Mouse (Mus musculus): ENCODE measurements around the gene A830018L16Rik. TPM values are rescaled to one million over a fixed set of nuclear protein-coding genes. Genes with fewer than 3 reads are reported as not detected.
A peak's percentile ranks its signal among the peaks of the same experiment; 100 is the strongest.
"Not testable (repeated sequence)": the region's sequence is repeated elsewhere in the genome, so short reads cannot be mapped to it uniquely, and the experiment has no call there.

The A830018L16Rik gene
- total RNA-seq (2021) = under 1 TPM; 0.17 to 0.22 TPM

DNA sequence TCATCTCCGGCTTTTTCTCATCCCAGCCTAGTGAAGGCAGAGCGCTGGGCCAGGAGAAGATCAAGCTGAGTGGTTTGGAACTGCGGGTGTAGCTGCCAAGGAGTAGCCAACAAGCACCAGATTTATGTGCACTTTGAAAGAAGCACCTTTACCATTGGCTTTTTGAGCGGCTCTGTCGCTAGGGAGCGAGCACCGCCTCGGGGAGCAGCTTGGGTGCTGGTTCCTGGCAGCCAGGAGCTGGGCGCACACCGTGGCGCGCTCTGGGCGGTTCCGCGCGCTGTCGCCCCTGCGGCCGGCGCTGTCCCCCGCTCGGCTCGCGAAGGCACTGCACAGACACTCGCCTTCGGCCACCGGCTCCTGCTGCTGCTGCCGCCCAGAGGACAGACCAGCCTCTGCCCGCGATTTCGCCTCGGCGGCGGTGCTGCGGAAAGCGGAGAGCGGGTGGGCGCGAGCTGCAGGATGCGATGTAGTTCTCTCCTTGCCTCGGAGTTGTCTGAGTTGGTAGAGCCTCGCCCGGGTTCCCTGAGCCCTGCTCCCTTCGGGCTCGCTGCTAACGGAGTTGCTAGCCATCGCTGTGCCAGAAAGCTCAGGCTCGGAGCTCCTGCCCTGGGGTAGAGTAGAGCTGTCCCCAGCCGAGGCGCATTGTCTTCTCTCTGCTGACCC is at the start of gene A830018L16Rik:
TSS of gene A830018L16Rik (plus strand) at position 212 of the 663 bp plus-strand sequence.
- intact Hi-C loops (cut with DNase I) = loop anchor here (2.0 kb wide), 1 partner anchor 179 kb away; no protein-coding TSS in a partner anchor
- DNase-seq = peak; percentile 51 to 55

DNA sequence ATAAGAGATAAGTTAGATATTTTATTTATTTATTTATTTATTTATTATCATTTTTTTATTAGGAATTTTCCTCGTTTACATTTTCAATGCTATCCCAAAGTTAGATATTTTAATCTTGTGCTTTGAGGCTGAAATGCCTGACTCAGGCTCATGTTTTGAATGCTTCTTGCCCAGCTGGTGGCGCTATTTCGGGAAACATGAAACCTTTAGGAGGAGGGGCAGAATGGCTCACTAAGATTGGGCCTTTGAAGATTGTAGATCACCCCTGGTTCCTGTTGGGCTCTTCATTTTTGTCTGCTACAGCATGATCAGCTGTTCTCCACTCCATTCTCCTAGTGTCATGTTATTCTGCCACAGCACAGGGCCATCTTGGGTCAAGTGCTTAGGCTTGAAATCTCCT is 28.1 kb upstream of the A830018L16Rik start:
- DNase-seq = no peak
- intact Hi-C loops (cut with DNase I) = no loop called here

DNA sequence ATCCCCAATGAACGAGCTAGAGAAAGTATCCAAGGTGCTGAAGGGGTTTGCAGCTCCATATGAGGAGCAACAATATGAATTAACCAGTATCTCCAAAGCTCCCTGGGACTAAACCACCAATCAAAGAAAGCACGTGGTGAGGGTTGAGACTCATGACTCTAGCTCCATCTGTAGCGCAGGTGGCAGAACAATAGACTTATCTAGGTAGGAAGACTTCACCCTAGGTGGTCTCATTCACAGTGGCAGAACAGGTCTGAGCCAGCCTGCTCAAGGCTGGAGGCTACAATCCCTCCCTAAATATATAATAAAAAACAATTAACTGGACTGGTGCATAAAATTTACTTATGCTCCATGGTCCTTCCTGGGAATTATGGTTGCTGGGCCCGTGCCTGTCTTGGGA is 18.5 kb upstream of the A830018L16Rik start:
- no peak for DNase-seq
- intact Hi-C loops (cut with DNase I) = no loop called here

DNA sequence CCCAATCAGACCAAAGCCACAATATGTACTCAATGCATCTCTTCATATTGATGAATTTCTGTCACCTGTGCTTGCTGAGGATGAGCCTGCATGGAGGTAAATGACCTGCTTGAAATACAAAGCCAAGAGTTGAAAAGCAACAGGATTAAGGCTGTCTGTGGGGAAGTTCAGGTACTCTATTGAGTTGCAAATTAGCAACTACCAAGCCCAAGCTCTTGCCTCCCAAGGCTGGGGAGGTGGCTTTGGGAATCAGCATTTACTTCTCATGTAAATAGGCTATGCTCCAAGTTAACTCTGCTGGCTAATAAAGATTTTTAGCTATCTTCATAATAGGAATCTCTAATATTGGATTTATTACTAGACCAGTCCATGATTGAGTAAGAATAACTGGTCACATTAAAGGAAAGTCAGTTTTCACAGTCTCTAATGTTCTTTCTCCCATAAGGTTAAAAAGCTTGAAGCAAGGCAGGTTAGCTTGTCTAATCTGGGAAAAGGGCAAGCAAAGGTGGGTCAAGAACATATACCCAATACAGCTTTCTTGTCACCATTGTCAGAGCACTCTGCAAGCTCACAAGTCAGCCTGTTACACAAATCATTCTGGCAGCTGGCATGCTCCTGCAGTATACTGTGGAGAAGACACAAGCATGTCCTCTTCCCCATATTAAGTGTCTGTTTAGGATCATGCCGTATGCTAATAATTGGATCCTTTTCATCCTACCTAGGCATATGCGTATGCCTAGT is 17.7 kb upstream of the A830018L16Rik start:
- intact Hi-C loops (cut with DNase I) = no loop called here
- DNase-seq = no peak

DNA sequence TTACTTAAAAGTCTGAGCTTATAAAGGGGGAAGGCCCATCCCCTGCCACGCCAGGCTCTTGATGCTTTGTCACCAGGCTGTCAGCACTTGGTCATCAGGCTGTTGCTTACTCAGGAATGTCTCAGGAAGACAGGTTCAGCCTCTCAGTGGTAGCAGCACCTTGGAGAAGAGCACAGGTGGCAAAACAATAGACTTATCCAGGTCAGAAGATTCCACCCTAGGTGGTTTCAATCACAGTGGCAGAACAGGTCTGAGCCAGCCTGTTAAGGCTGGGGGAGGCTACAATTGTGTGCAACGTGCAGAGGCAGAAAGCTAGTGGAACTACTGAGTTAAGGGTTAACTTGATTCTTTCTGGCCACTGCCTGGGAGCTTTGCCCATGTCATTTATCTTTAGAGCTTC is 12.7 kb upstream of the A830018L16Rik start:
- intact Hi-C loops (cut with DNase I) = no loop called here
- DNase-seq = no peak

DNA sequence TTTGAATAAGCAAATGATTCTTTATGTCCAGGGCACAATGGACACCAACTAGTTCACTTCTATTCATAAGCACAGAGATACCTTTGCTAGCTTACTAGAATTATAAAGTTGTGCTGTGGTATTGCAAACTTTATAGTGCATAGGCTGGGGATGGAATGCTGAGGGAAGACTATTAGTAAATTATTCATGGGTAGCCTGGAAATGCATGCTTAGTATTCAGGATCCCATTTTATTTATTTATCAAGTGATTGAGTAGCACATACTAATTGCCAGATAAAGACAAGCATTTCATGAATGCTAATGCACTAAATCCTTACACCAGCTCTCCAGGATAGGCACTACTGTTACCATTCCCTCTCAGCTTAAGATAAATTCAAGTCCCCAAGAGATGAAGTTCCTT is 8.4 kb upstream of the A830018L16Rik start:
- DNase-seq = no peak
- intact Hi-C loops (cut with DNase I) = no loop called here

DNA sequence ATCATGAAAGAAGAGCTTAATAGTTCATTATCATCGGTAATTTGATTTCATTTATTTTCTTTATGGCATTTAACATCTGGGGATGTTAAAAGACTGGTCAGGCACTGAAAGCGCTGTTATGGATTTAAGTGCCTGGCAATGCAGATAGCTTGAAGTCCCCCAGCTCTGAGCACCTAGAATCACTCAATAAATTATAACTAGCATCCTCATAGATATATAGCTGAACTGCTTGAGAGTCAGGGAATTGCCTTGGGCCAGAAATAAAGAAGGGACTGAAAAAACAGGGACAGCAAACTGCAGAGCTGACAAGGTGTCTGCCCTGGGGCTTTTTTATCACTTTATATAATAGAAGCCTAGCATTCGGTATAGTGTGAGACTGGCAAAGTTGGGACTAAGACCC is 7.9 kb upstream of the A830018L16Rik start:
- intact Hi-C loops (cut with DNase I) = no loop called here
- DNase-seq = no peak

DNA sequence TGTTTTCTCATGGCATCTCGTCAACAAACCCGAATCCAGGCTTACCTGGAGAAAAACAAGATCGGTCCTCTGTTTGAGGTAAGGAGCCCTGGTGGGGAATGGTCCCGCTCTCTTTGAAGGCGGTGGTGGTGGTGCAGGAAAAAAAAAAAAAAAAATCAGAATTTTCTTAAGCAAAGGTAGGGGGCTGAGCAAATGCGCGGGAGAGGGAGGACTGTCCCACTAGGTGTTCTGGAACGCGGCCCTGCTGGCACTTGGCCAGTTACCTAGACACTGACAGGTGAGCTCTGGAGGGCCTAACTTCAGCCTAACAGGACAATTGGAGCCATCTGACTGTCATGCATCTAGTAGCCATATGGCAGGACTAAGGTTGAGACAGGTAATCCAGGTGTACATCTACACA is 655 bp downstream of the A830018L16Rik start:
- no peak for DNase-seq
- intact Hi-C loops (cut with DNase I) = loop anchor here (2.0 kb wide), 1 partner anchor 180 kb away; no protein-coding TSS in a partner anchor

DNA sequence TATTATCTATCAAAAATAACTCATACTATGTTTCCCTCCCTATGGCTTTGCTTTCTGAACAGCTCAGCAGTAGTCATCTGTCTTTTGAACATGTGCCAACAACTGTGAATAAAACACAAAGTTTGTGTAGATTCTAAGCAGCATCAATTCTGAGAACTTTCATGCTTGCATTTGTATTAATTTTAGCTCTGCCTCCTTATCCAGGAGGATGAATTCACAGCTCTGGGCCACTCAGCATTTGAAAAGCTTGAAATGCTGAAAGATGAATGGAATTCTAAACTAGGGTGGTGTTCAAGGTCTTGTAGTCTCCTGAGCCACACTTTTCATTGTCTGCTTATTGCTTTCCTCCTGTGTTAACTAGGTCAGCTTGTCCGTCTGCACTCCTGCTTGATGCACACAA is 13.4 kb downstream of the A830018L16Rik start:
- intact Hi-C loops (cut with DNase I) = no loop called here
- DNase-seq = no peak

DNA sequence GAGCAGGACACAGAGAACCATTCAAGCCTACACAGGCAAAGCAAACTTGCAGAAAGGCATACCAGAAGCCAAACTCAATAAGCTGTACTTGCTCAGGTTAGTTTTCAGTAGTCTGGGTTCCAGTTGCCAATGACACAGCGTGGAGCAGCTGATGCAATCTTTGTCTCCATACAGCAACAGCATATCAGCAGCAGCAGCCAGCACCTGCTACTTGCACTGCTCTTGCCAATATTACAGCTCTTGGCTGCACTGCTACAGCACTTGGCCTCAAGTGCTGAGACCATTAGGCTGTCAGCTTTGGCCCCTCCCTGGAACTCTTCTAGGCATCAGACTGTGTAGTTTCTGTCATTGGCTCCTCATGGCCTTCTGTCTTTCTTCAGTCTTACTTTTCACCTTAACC is 44.4 kb downstream of the A830018L16Rik start:
- peak; percentile 25 to 57 for DNase-seq
- intact Hi-C loops (cut with DNase I) = no loop called here

DNA sequence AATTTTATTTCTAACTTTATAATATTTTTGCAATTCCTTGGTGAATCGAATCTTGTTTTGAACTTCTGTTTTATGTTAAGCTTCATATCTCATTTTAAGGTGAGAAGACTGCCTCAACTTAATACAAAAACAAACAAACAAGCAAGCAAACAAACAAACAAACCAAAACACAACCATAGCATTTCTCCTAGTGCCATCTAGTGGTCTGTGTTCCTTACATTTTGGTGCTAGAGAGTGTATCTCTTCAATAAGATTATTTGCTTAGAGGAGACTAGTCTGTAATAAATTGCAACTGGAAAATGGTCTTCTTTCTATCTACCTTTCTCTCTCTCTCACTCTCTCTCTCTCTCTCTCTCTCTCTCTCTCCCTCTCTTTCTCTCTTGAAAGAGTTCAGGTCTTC is 52.4 kb downstream of the A830018L16Rik start:
- DNase-seq = no peak
- intact Hi-C loops (cut with DNase I) = loop anchor here (5.0 to 10.0 kb wide), 2 partner anchors 232 to 314 kb away; no protein-coding TSS in a partner anchor

DNA sequence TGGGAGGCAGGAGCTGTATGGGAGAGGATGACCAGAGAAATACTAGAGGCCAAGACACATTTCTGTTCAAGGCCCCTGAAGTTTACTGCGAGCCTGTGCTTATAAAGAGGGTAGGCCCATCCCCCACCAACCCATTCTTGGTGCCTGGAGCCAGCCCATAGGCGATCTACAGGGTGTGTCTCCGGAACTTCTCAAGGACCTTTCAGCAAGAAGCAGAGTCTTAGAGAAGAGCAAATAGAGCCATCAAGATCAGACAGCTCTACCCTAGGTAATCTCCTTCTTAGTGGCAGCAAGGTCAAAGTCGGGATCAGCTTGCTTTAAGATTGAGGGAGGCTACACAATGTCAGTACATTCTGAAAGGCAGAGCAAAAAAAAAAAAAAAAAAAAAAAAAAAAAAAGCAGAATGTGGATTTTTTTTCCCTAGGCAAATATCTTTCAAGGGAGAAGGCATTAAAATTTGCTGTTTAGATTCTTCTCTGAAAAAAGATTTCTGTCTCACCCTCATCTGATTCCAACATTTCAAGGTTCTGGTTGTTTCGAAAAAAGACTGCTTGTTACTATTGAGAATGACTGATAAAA is 53.2 kb downstream of the A830018L16Rik start:
- intact Hi-C loops (cut with DNase I) = loop anchor here (5.0 to 10.0 kb wide), 2 partner anchors 232 to 315 kb away; no protein-coding TSS in a partner anchor

DNA sequence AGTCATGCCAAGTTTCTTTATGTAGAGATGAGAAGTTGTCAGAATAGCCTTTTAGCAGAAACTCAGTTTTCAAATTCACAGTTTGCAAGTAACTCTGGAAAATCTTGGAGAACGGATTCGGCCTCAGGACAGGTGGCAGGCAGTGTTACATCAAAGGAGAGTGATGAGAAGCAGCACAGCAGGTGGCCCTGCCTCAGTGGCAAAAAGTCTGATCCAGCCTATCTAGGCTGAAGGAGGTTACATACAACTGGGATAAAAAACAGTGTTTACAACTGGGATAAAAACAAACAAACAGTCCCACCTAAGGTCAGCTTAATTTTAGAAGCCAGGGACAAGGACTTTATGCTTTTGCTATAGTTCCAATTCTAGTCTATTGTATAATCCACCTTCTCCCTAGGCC is 79.0 kb downstream of the A830018L16Rik start:
- DNase-seq = no peak
- intact Hi-C loops (cut with DNase I) = no loop called here

More for the DNA sequence above, 53.2 kb downstream of the A830018L16Rik start:
- DNase-seq = no peak

DNA sequence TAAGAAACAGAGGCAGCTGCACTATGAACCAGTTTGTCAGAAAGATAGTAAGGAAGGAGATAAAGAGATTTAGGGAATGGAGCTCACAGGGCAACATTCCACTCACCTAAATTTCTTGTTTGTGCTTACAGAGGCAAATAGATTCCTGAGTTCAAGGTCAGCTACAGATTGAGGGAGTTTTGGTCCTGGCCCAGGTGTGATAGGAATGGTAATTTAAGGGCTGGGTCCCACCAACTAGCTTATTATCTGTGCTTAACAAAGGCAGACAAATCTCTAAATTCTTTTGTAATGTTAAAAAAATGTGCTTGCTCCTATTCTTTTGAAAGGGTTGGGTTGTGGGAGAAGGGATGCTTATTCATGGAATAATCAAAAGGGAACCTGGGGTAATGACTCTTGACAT is 87.7 kb downstream of the A830018L16Rik start:
- no peak for DNase-seq
- intact Hi-C loops (cut with DNase I) = no loop called here

DNA sequence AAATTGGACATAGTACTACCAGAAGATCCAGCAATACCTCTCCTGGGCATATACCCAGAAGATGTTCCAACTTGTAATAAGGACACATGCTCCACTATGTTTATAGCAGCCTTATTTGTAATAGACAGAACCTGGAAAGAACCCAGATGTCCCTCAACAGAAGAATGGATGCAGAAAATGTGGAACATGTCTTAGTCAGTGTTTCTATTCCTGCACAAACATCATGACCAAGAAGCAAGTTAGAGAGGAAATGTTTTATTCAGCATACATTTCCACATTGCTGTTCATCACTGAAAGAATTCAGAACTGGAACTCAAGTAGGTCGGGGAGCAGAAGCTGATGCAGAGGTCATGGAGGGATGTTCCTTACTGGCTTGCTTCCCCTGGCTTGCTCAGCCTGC is 135.9 kb downstream of the A830018L16Rik start:
- DNase-seq; intact Hi-C loops (cut with DNase I): not testable (repeated sequence)

DNA sequence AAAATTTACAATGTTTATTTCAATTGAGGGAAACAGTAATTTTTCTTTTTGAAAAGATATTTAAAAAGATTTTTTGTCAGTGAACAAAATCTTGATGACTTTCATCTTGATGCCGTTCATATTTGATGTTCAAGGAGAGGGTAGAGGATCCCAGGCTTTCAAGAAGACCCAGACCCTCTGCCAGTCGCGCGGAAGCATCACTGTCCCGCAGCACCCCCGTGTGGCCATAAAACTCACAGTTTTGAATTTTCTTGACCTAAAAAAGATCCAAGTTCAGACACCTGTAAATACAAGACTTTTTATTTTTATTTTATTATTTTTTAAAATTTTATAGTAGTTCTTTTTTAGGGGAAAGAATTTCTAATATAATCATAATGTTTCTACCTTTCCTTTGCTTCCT is 151.4 kb downstream of the A830018L16Rik start:
- peak in 1 of 2 experiments; percentile 4 for DNase-seq
- intact Hi-C loops (cut with DNase I) = loop anchor here (5.0 kb wide), 2 partner anchors 408 to 728 kb away; no protein-coding TSS in a partner anchor

DNA sequence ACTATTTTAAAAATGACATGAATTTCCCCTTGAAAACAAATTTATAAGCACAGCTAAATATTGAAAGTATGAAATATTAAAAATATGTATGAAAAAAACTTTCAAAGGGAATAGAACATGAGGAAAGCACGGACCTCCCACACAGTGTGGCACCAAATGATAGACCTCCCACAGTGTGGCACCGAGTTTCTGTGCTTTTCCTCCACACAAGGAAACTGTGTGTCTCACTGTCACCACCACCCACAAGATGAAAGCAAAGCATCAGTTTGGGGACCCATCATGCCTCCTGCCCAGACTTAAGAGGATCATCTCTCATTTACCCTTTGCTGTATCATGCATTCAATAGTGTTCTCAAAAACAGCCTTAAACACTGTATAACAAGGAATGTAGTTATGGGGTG is 152.8 kb downstream of the A830018L16Rik start:
- no peak for DNase-seq
- intact Hi-C loops (cut with DNase I) = loop anchor here (5.0 kb wide), 2 partner anchors 409 to 729 kb away; no protein-coding TSS in a partner anchor

DNA sequence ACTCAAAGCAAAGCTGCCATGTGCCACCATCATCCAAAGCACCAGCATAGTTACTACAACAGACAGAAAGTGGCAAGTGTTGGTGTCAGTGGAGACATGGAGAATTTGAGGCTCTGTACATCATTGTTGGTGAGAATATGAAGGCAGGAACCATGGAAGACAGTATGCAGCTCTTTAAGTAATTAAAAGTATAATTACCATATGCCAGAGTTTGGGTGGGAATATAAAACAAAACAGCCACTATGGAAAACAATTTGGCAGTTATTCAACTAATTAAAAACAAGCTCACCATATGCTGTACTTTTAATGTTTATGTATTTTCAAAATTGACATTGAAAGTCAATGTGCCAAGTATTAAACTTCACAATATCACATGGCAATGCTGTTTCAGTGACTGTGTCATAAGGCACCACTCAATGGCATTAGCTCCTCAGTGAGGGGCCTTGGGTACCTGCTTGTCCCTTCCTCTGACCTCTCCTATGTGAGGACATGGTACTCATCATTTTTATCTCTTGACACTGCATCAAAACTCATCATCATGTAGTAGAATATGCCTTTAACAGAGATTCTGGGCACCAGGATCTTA is 153.5 kb downstream of the A830018L16Rik start:
- DNase-seq = no peak
- intact Hi-C loops (cut with DNase I) = loop anchor here (5.0 kb wide), 2 partner anchors 410 to 730 kb away; no protein-coding TSS in a partner anchor

DNA sequence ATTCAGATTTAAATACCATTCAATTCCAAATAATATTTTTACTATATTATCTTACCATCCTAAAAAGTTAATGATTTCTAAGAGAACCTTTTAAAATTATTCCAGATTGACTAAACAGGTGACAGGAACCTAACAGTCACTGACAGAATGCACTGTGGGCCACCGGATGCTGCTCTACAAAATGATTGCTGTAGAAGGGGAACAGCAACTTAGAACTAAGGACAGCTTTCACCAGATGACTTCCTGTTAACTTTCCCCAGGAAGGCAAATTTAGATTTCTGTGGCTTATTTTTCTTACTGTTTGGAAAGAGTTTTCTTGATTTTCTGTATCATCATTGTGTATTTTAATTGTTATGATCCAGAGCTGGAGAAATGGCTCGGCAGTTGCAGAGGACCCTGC is 156.4 kb downstream of the A830018L16Rik start:
- intact Hi-C loops (cut with DNase I) = no loop called here
- DNase-seq = no peak

DNA sequence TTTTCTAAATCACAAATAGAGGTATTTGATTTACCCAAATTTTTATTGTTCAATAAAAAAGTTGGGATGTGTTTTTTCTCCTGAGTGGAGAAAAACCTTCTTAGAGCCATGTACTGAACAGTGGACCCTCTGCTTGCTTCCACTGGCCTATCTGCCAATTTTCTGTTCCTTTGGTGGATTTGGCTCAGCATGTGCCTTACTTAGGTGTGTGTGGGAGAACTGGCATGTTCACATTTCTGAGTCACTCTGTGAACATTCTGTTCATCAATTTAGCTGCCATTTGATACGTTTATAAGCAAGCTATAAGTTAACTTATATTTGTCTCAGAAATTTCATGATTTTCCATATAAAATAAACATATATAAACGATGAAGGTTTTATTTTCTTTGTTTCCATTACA is 159.6 kb downstream of the A830018L16Rik start:
- DNase-seq = no peak
- intact Hi-C loops (cut with DNase I) = no loop called here

DNA sequence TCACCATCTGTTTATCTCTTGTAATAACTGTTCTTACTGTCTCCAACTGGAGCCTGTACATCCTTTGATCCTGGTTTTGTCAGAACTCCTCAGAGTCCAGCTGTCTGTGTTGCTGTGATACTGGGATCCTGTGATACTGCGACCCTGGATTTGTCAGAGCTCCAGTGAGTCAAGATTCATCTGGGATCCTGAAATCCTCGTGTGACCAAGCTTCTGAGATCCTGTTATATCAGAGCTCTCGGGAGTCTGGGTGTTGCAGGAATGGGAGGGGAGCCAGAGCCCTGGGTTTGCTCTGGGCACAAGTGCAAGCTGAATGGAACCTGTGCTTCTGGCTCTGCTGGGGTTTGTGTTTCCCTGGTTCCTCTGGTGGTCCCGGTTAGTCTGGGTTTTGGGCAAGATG is 166.1 kb downstream of the A830018L16Rik start:
- intact Hi-C loops (cut with DNase I) = no loop called here
- no peak for DNase-seq
